Mouse (Mus musculus) left cerebral cortex, adult 18-20 months (tissue): ENCODE data around the gene Sik2. TPM values are rescaled to one million over a fixed set of nuclear protein-coding genes. Genes with fewer than 3 reads are reported as not detected.

Source experiments
- DNase-seq, 2 experiments: peaks; one replicate each; pipeline ENCODE4 v3.0.0; 2021 to 2022; ENCODE audit warnings: low spot score in 2 of 2, mixed read lengths in 1 of 2
- total RNA-seq, 2 experiments: library from RNA; stranded (reverse); gene quantifications; 2 replicates each; pipeline ENCODE4 v1.2.3; 2021

The Sik2 gene
- total RNA-seq, 2 experiments from 2014 or later: 57.7 to 86.6 TPM

- DNase-seq: no peak
Measured at GRCm38 (mm10) chr9:50847606-50848368, 161.1 kb downstream of the Sik2 start.

DNA sequence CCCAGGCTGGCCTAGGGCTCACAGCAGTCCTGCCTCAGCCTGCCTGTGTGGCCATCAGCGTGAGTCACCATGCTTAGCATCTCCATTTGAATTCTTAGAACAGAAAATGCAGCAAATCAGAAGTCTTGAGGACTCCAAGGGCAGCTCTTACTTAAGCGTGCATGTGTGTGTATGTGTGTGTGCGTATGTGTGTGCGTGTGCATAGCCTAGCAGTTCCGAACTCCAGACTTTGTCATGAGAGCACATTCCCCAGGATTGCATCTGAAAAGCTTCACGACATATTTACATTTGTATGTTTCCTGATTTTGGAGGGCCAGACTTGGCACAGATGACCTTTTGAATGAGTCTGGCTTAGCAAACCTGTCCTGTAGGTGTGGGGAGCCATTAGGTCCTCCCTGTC, 161.7 kb downstream of the Sik2 start:
- no peak for DNase-seq

DNA sequence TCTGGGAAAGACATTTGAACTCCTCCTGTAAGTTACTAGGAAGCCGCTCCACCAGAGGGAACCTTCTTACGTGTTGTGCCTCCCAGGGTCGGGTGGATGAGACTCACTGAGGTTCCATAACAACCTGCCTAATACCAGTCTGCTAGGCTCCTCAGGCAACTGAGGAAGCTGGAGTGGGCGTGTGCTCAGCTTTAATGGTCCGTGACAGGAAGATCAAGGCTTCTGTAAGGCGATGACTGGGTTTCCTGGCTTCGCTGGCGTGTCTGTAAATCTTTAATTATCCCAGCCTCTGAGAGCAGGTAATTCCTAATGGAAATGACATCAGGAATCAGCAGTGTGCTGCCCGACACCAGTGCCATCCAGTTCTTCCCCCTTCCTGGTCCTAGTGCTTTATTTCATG, 163.3 kb downstream of the Sik2 start:
- no peak for DNase-seq

GRCm38 (mm10) chr9:50845081-50845480, 163.8 kb downstream of the Sik2 start, which contains the start of gene Ppp2r1b:
Gene Ppp2r1b, plus strand, starts transcription at chr9:50845301.
- DNase-seq: no peak

Other genes with a start within 250 kb of the Sik2 start
- gene Fdxacb1, start 240.8 kb downstream of the Sik2 start, total RNA-seq: 1 to 10 TPM; 5.4 to 6.2 TPM
- 10 to 100 TPM; 24.5 to 32.6 TPM for gene Alg9, start 234.1 kb downstream of the Sik2 start, total RNA-seq
- 10 to 100 TPM; 33.6 to 37.6 TPM for gene 1110032A03Rik, start 233.6 kb downstream of the Sik2 start, total RNA-seq
- gene Ppp2r1b, start 163.8 kb downstream of the Sik2 start, total RNA-seq: 10 to 100 TPM; 19.8 to 27.7 TPM
- not detected for gene Btg4, start 51.8 kb upstream of the Sik2 start, total RNA-seq
- gene Layn, start 68.0 kb upstream of the Sik2 start, total RNA-seq: 1 to 10 TPM; 5.4 to 6.3 TPM
- not detected for gene 4833427G06Rik, start 93.0 kb upstream of the Sik2 start, total RNA-seq
- not detected for gene Gm32742, start 156.4 kb upstream of the Sik2 start, total RNA-seq
- gene Pou2af1, start 204.6 kb upstream of the Sik2 start, total RNA-seq: not detected